Mouse (Mus musculus): ENCODE data around the gene Zmiz1.

The Zmiz1 gene

DNA sequence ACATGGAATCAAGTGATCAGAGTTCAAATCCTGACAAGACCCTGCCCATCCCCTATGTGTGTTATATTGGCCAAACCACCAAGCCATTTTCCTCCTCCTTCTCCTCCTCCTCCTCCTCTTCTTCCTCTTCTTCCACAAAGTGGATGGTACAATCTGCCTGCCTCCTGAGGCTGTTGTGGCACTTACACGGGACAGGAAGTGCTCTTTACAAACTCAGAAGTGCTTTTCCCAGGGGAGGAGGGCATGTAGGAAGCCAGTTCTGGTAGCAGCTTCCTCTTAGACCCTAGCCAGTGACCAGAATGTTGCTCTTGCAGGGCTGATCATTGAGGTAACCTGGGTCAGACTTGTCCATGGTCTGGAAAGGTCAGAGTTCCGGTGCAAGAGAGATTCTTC is 6.4 kb upstream of the Zmiz1 start:
- in situ Hi-C loops (cut with MboI, MseI) = loop anchor here in 1 of 2 experiments (5.0 to 10.0 kb wide), 3 partner anchors 80 to 468 kb away; no protein-coding TSS in a partner anchor

DNA sequence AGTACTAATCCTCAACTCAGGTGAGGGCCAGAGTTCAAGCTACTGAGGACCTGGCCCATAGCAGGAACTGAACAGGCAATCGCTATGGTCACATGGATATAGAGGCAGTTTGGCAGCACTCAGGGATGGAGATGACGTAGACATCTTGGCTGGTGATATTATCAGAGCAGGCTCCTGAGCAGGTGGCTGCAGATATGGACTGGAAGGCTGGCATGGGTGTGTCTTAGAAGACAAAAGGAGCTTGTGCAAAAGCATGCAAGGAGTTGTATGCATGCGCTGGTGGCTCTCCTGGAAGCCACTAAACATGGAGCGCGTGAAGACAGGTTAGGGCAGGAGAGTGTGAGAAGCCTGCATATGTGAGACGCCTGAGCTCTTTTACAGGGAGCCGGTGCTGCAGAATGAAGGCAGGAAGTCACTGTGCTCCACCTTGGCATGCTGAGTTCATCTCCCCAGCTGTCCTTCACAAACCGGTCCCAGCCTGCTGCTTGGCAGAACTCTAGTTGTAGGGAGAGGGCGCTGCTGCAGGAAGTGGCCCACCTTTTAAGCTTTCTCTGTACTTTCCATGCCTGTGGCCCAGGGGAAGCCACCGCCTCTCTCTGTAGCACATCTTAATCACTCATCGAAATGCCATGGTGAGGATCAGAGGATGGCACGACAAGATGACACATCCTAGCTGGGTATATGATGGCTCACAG is 4.8 kb upstream of the Zmiz1 start:
- in situ Hi-C loops (cut with MboI, MseI) = loop anchor here in 1 of 2 experiments (5.0 to 10.0 kb wide), 3 partner anchors 82 to 469 kb away; no protein-coding TSS in a partner anchor

DNA sequence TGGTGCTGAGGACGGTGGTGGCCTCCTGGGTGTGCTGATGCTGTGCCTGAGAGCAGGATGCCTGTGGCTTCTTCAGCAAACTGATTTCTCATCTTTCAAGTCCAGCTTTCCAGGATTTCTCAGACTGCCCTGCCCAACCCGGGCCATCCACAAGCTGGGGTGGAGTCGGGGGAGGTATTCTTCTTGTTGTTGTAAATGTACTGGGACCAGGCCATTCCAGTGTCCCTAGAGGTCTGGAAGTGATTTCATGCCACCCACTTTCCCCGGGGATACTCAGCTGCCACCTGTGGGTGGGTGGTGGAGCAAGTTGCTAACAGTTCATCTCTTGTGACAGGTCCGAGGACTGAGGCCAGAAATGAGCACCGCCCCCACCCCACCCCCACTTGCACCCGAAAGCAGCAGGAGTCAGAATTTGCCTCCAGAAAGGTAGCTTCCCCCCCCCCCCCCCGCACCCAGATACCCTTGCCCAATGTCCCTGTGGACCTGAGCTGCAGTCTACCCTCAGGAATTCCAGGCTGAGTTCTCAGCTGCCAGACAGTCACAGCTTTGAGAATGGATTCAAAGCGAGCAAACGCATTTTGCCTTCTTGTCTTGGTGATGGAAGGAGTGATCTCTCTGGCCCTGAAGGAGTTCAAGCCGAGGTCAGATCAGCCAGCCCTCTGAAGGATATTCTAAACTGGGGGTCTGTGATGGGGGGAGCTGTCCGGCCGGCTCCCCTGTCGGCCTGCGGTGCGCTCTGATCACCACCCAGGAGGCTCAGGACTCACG is 2.1 kb upstream of the Zmiz1 start:
- in situ Hi-C loops (cut with MboI, MseI) = loop anchor here in 1 of 2 experiments (5.0 to 10.0 kb wide), 3 partner anchors 108 to 472 kb away; no protein-coding TSS in a partner anchor

DNA sequence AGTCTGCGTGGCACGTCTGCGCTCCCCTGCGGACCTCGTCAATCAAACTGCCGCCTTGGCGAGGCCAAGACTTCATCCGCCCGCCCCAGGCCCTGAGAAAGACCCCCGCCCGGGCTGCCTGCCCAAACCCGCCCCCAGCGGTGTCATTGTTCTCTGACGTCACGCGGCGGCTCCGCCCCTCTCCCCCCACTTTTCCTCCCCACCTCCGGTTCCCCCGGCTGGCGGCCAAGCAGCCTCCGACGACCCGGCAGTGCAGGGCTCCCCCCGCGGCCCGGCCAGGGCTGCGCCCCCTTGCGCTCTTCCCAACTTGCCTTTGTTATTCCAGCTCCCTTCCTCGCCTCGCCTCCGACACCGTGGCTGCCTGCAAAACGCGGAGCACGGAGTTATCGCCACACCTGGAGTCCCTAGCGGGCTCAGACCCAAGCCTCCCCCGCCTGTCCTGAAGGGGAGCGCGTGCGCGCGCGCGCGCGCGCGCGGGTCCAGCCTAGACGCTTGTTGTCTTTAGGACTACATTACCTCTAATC is 1.5 kb upstream of the Zmiz1 start:
- in situ Hi-C loops (cut with MboI, MseI) = loop anchor here in 1 of 2 experiments (5.0 to 10.0 kb wide), 3 partner anchors 107 to 473 kb away; no protein-coding TSS in a partner anchor

DNA sequence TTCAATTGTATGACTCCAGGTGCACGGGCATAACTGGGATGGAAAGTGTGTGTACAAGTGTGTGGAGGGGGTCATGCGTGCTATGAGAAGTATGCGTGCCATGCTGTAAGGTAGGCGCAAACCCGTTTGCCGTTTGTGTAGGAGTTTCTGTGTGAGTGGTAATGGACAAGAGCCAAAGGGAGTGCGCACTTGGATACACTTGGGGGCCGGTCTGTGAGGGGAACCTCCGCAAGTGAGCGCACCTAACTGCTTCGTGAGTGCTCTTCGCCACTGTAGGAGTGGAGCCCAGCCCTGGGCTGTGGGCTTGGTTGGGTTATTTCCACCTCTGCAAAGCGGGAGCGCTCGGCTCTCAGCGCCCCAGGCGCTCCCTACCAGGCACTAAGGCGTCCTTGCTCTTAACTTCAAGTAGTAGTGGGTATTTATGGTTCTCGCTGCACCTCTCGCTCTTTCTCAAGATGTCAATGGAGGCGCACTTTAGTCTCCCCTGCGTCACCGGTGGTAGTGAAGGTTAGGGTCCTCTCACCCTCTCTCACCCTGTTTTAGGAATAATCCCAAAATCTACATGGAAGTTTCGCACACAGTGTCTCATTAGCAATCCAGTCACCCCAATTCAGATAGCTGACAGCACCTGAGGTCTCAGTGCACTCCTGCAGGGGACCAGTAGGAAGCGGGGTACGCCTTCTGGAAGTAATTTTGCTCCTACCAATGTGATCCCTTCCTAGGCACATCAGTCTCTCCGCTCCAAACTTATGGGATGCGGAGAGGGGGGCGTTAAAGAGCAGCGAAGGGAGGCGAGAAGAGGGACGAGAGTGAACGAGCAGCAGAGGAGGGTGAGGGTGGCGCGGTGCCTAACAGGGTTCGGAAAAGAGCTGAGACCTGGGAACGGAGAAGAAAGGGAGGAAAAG is 622 bp upstream of the Zmiz1 start:
- in situ Hi-C loops (cut with MboI, MseI) = loop anchor here in 1 of 2 experiments (5.0 to 10.0 kb wide), 3 partner anchors 106 to 474 kb away; no protein-coding TSS in a partner anchor

DNA sequence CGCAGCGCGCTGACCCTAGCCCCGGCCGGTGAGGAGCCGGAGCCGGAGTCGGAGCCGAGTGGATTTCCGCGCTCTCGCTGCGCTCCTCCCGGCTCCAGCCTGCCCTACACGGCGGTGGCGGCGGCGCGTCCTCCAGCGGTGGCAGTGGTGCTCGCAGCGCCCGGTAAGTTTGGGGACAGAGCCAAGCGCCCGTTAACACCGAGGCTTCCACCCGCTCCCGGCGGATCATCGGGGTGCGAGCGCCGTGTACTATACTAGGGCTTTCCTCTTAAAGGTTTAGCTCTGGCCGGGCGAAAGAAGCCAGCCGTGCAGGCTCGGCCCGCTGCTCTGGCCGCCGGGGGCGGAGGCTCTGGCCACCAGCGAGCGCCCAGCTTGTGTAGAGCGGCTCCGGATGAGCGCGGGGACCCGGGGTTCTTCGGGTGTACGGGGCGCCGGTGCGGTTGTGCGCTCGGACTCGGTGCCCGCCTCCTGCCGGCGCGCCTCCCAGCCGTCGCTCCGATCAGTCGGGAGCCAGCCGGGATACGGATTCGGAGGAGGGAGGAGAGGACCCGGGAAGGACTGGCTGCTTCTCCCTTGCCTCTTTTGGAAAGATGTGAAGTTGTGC is 511 bp downstream of the Zmiz1 start:
- in situ Hi-C loops (cut with MboI, MseI) = loop anchor here in 1 of 2 experiments (5.0 to 10.0 kb wide), 3 partner anchors 105 to 475 kb away; no protein-coding TSS in a partner anchor

DNA sequence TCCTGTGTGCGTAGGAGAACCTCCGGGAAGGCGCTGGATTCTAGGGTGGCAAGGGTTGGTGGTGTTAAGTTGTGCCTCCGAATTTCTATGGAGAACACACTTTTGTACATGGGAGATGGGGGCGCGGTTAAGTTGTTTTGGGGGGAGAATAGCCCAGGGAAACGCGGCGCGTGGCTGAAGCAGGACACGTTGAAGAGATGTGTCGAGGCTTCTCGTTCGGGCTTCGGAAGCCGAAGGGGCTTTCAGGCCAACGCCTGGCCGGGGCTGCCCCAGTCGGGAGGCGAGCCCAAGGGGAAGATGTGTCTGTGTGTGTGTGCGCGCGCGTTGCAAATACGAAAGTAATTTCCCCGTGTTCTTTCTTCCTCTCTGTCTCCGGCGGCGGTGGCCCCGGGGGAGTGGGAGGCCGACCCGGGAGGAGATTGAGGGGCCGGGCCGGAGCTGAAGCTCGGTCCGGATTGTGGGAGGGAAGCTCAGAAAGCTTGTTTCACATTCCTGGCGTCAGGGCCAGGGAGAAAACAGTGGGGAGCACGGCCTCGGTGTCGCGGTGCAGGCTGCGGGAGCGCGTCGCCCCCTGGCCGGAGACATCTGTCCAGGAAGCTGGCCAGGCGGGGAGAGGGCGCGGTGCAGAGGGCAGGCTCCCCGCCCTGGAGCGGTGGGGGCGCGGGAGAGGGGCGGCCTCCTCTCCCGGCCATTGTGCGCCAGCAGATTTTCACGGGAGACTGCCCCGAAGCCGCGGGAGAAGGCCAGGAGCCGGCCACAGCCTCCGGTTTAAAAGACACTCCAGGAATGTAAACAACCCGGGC is 1.2 kb downstream of the Zmiz1 start:
- in situ Hi-C loops (cut with MboI, MseI) = loop anchor here (5.0 to 10.0 kb wide), 4 partner anchors 102 to 475 kb away; no protein-coding TSS in a partner anchor

DNA sequence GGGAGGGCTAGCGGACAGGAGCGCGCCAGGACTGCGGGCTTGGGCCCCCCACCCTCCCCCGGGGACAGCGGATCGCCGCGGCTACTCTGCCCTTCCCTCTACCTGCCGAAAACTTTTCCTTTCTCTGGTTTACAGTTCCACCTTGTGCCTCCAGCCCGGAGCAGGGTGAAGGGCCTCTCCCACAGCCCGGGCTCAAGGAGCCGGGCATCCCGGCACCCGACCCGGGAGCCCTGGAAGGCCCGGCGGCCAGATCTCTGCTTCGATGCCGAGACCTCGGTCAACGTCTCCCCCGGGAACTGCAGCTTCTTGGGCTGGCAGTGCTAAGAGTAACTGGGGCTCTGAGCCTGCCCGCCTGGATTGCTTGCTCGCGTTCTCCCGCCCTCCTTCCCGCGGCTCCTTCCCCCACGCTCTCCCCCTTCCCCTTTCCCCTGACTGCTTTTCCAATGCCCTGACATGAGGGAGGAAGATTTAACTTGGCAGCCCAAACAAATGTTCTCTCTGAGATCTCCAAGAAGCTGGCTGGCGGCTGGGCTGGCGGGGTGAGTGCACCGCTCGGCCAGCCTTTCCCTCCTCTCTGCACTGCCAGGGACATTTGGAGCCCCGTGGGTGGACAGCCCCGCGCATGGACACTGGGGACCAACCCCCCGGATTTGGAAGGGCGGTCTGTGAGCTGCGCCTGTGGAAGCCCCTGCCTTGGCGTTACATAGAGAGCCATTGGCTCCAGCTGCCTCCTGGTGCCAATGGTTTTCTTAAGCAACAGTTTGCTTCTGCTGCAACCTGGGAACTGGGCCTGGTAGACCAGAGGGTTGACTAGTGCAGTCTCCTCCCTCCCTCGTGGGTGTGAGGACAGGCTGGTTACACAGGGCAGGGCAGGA is 2.1 kb downstream of the Zmiz1 start:
- in situ Hi-C loops (cut with MboI, MseI) = loop anchor here in 1 of 2 experiments (5.0 kb wide), 1 partner anchor 101 kb away; no protein-coding TSS in a partner anchor

DNA sequence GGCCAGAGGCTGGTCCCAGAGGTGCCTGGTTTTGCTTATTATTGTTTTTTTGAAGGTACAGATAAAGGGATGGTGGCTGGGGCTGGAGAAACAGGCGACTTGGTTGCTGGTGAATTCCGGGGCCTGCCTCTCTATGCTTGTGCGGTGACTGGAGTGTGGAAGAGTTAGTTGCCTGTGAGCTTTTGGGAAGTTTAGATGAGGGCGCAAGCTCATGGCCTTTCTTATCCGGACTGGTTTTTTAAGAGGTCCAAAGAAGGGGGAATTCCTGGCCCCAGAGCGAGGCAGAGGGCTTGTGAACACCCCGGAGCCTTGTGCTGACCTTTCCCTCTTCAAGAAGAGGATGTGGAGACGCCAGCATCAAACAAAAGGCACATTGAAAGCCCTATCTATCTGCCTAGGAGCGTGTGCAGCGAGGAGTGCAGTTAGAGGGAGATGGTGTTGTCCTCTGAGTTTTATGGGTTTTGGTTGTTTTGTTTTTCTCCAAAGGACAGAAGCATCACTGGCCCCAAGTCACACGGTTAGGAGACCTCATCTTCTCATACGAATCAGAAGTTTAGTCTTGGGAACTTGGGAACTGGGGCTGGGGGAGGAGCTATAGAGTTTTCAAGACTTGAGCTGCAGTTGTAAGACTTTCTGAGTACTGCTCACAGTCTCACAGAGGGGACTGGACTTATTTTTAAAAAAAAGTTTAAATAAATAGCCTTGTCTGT is 2.8 kb downstream of the Zmiz1 start:
- in situ Hi-C loops (cut with MboI, MseI) = loop anchor here in 1 of 2 experiments (5.0 kb wide), 1 partner anchor 100 kb away; no protein-coding TSS in a partner anchor

DNA sequence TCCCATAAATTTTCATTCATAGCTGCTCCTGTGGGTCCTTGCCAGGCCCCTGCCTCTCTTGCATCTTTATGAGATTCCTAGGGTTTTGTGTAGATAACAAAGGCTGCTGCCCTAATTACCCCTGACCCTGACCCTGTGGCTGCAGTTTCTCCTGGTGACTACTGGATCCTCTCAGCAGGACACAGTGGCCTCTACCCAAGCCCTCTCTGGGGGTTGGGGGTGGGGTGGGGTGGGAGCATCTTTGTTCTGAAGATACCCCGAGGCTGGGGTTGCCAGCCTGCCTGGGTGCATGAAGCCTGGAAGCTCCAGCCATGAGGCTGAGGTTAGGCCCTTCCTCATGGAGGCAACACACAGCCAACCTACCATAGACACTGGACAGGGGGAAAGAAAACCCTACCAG is 4.0 kb downstream of the Zmiz1 start:
- in situ Hi-C loops (cut with MboI, MseI) = loop anchor here in 1 of 2 experiments (5.0 kb wide), 1 partner anchor 99 kb away; no protein-coding TSS in a partner anchor

DNA sequence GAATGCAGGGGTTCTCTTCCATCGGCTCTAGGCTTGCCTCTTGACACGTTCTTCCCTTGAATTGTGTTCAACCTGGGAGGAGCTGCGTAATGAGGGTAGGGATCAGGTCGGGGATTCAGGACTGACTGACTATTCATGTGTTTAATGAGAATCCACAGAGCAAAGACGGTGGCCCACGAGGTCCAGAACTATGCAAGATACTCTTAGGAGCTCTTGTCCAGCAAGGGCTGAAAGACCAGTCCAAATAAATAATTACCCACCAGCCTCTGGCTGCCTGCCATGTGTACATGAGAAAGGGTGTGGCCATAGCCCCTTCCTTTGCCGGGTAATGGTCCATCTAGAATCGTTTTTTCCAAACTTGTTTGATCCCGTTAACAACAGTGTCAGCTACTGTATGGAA is 4.9 kb downstream of the Zmiz1 start:
- in situ Hi-C loops (cut with MboI, MseI) = loop anchor here in 1 of 2 experiments (5.0 kb wide), 1 partner anchor 98 kb away; no protein-coding TSS in a partner anchor

DNA sequence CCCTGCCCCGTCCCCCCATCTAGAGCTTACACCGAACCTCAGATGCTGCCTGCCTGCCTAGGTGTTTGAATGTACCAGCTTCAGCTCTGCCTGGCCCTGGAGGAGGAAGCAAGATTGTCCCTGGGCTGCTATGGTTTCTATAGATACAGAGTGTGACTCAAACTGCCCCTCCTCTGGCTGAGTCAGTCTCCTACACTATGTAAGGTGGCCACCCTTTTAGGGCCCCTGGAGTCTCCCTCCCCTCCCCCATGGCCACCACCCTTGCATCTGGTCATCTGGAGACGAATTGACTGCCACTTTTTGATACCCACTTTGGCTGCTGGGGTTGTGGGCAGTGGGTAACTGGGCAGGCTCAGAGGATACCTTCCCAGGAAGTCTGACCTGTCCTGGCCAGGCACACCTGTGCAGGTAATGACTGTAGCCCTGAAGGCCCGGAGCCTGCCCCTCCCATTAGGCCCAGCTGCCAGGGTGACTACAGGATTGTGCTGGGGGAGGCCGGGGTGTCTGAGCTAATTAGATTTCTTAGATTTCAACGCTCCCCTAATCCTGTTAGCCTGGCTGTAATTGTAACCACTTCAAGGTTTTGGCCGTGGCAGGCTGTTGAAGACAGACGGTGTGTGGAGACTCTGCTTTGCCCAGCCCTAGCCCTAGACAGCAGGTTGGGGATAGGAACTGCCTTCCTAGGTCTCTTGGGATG is 5.8 kb downstream of the Zmiz1 start:
- in situ Hi-C loops (cut with MboI, MseI) = loop anchor here in 1 of 2 experiments (5.0 kb wide), 1 partner anchor 98 kb away; no protein-coding TSS in a partner anchor

DNA sequence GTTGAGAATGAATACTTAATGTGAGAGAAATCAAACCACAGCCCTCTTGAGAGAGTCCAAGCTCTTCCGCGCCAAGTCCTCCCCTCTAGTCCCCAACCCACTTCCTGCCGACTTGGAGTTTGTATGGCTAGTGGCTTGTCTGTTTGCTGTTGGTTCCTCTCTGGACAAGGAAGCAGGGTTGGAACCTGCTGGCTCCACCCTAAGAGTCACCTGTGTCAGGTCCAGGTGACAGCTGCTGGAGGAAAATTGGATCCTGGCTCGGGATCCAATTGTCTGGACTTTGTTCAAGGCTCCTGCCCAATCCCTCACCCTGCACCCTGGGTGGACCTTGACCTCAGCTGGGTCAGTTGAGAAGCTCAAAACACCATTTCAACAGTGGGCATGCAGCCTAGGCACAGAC is 7.4 kb downstream of the Zmiz1 start:
- in situ Hi-C loops (cut with MboI, MseI) = no loop called here

DNA sequence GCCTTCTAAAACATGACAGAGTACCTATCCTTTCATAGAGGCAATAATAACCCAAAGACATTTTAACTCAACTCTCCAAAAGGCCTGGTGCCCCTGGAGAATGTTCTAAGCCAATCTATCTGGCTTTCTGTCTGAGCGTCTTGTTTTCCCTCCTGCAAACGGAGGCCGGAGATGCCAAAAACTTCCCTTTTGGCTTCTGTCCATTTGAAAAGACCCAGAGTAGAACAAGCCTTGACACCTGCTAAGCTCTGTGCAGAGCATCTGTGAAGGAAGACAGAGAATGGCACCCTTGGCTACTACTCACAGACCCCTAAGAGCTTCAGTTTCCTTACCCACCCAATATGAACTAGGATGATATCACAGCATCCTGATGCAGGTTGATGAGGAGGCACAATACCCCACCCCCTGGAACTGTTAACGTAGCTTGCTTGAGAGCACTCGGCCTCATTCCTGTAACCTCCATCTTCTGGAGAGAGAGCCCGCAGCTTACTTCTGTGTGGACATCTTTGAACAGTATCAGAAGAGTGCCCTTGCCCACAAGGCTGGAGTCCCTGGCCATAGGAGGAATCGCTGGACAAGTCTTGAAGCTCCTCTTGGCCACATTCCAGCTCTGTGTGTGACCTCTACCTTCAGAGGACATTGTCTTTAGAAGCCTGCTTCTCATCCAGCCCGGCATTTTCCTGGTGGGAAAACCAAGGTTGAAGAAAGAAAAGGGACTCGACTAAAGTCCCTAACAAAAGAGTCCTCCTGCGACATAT is 9.1 kb downstream of the Zmiz1 start:
- in situ Hi-C loops (cut with MboI, MseI) = no loop called here

DNA sequence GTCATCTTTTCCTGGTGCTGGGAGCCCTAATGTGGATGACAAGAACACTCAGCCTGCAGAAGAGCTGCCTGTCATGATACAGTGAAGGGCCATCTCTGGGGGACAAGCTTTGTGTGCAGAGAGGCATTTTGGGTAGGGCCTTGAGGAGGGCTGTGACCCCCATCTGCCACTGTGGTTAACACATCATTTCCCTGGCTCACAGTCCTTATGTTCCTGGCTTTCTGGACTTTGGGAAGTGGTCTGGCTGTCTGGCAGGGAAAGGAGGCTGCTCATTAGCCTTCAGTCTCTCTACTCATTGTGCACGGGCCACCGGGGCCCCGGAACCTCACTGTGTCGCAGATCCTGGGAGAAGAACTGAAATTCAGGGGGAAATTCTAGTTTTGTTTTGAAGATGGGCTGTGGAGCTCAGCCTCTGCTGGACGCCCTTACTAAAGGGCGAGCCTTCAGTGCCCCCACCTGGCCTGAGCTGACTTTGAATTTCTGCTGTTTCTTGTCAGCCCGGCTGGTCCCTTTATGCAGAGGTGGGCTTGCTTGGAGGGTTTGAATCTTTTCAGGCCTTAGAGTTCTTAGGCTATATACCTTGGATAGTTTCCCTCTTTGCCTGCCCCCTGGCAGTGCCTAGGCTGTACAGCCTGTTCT is 10.0 kb downstream of the Zmiz1 start:
- in situ Hi-C loops (cut with MboI, MseI) = no loop called here
